Mouse (Mus musculus) embryonic facial prominence, embryonic 11.5 days (tissue): ENCODE results near the gene Gm42715. TPM values are rescaled to one million over a fixed set of nuclear protein-coding genes. Genes with fewer than 3 reads are reported as not detected.

Source experiments
- ATAC-seq: fragments of 200-750 bp; cut with Nextera tagmentation; replicated peaks from 2 replicates; pipeline ENCODE4 v1.8.0; 2017; ENCODE audit warnings: low read depth; ENCODE audit not compliant: insufficient number of reproducible peaks, low FRiP score, low TSS enrichment
- DNase-seq: peaks from one replicate; pipeline ENCODE4 v3.0.0-alpha.2; 2015; ENCODE audit warnings: low spot score
- H3K27ac ChIP-seq: fragments of 300-500 bp; sonication (generic); replicated peaks from 2 replicates; pipeline ENCODE4 v1.5.1; 2014; ENCODE audit warnings: mild to moderate bottlenecking, low read depth, low read length, control low read depth
- H3K27me3 ChIP-seq: fragments of 300-500 bp; sonication (generic); 2 replicates; pipeline ENCODE4 v1.6.1; 2014; ENCODE audit warnings: mild to moderate bottlenecking, low read length, moderate library complexity, mixed read lengths; ENCODE audit not compliant: control insufficient read depth, insufficient read depth
- H3K36me3 ChIP-seq: fragments of 300-500 bp; sonication (generic); replicated peaks from 2 replicates; pipeline ENCODE4 v1.6.1; 2014; ENCODE audit warnings: low read depth, mild to moderate bottlenecking, low read length, moderate library complexity, mixed read lengths; ENCODE audit not compliant: control insufficient read depth, insufficient read depth
- H3K4me1 ChIP-seq: fragments of 300-500 bp; sonication (generic); 2 replicates; pipeline ENCODE4 v1.6.1; 2014; ENCODE audit warnings: low read length, mixed read lengths; ENCODE audit not compliant: control insufficient read depth, insufficient read depth
- H3K4me2 ChIP-seq: fragments of 300-500 bp; sonication (generic); 2 replicates; pipeline ENCODE4 v1.6.1; 2014; ENCODE audit warnings: low read depth, mild to moderate bottlenecking, control low read depth, low read length, moderate library complexity
- H3K4me3 ChIP-seq: fragments of 300-500 bp; sonication (generic); 2 replicates; pipeline ENCODE4 v1.5.1; 2014; ENCODE audit warnings: low read depth, low read length, control low read depth
- H3K9ac ChIP-seq: fragments of 300-500 bp; sonication (generic); replicated peaks from 2 replicates; pipeline ENCODE4 v1.6.1; 2014; ENCODE audit warnings: mild to moderate bottlenecking, control low read depth, low read length
- H3K9me3 ChIP-seq: fragments of 300-500 bp; sonication (generic); replicated peaks from 2 replicates; pipeline ENCODE4 v1.6.1; 2016; ENCODE audit warnings: mild to moderate bottlenecking, low read length, inconsistent platforms, mixed read lengths; ENCODE audit not compliant: control insufficient read depth
- WGBS: fragments of 180-500 bp; shearing (Covaris S2); extraction: QIAGEN DNeasy Blood & Tissue Kit; methylation state at CpG from one replicate; pipeline ENCODE4 v1.1.7; 2014; 5-methylcytosine and 5-hydroxymethylcytosine counted together
- polyA plus RNA-seq: library from polyadenylated mRNA; unstranded; fragments of >200 nt; fragmentation: Nextera tagmentation; extraction: Ambion mirVana; gene quantifications from 2 replicates; pipeline ENCODE4 v1.2.1, GENCODE M21; 2014

Gene Gm42715
- polyA plus RNA-seq, 1 experiment from 2014 or later: 16.3 TPM

GRCm38 (mm10) chr7:127475186-127475740, 44.1 kb upstream of the Gm42715 start:
- H3K36me3 ChIP-seq: peaks cover 13% of the 10 kb centered on the region
- ATAC-seq: no peak
- WGBS: 94% methylated on average over 11 of the region's 11 CpGs
- no peak overlapping the region for H3K27ac ChIP-seq
- no peaks in the 10 kb centered on the region for H3K9me3 ChIP-seq
- H3K4me3 ChIP-seq: no peak overlapping the region
- no peaks in the 10 kb centered on the region; the same call in 1 of the 2 replicates for H3K4me1 ChIP-seq
- no peak for DNase-seq
- H3K4me2 ChIP-seq: no peak overlapping the region
- no peak overlapping the region for H3K9ac ChIP-seq
- no peaks in the 10 kb centered on the region for H3K27me3 ChIP-seq

- DNase-seq (no peak), ATAC-seq (no peak)
- H3K27ac ChIP-seq: no peak overlapping the region
- H3K4me1 ChIP-seq: no peaks in the 10 kb centered on the region; the same call in 1 of the 2 replicates
- H3K4me3 ChIP-seq: no peak overlapping the region
- no peaks in the 10 kb centered on the region for H3K9me3 ChIP-seq
- no peak overlapping the region for H3K9ac ChIP-seq
- peaks cover 13% of the 10 kb centered on the region for H3K36me3 ChIP-seq
- H3K27me3 ChIP-seq: no peaks in the 10 kb centered on the region
- H3K4me2 ChIP-seq: no peak overlapping the region
- 94% methylated on average over 11 of the region's 11 CpGs for WGBS
Observed at GRCm38 (mm10) chr7:127476336-127476735, 43.0 kb upstream of the Gm42715 start.

GRCm38 (mm10) chr7:127476855-127477254, 42.5 kb upstream of the Gm42715 start:
- no peak for ATAC-seq
- H3K27ac ChIP-seq: 0 out of 2 replicates have a peak overlapping the region, but pooled peaks have one; percentile 66
- H3K27me3 ChIP-seq: no peaks in the 10 kb centered on the region
- no peaks in the 10 kb centered on the region for H3K9me3 ChIP-seq
- H3K4me1 ChIP-seq: no peaks in the 10 kb centered on the region; the same call in 1 of the 2 replicates
- peak overlapping the region; percentile 51 for H3K4me2 ChIP-seq
- peaks cover 13% of the 10 kb centered on the region for H3K36me3 ChIP-seq
- H3K4me3 ChIP-seq: peak overlapping the region; percentile 98
- WGBS: 83% methylated on average over 4 of the region's 4 CpGs
- no peak for DNase-seq
- H3K9ac ChIP-seq: peak overlapping the region; percentile 39

- DNase-seq (peak; percentile 100), ATAC-seq (peak; percentile 95)
- Histone ChIP-seq H3K27ac (peak overlapping the region; percentile 95), H3K27me3 (no peaks in the 10 kb centered on the region), H3K4me1 (no peaks in the 10 kb centered on the region; the same call in 1 of the 2 replicates), H3K9me3 (no peaks in the 10 kb centered on the region), H3K36me3 (peaks cover 18% of the 10 kb centered on the region), H3K4me3 (peak overlapping the region; percentile 98), H3K9ac (peak overlapping the region; percentile 92), H3K4me2 (peak overlapping the region; percentile 51)
- under 1% methylated on average over 50 of the region's 50 CpGs for WGBS
Observed at GRCm38 (mm10) chr7:127477687-127478634, 41.4 kb upstream of the Gm42715 start.

GRCm38 (mm10) chr7:127478635-127479317, 40.6 kb upstream of the Gm42715 start, which contains the start of gene Fbrs:
Fbrs (plus strand) TSS chr7:127479199.
- under 1% methylated on average over 59 of the region's 62 CpGs for WGBS
- Histone ChIP-seq H3K27ac (peak within 1 kb of the TSS; percentile 95), H3K4me3 (peak within 1 kb of the TSS; percentile 98), H3K9me3 (no peaks in the 10 kb centered on the region), H3K4me1 (no peaks in the 10 kb centered on the region; the same call in 1 of the 2 replicates), H3K4me2 (peak within 1 kb of the TSS; percentile 85), H3K36me3 (peaks cover 20% of the 10 kb centered on the region), H3K9ac (peak within 1 kb of the TSS; percentile 92), H3K27me3 (no peaks in the 10 kb centered on the region)
- ATAC-seq (peak; percentile 76), DNase-seq (peak; percentile 96)

GRCm38 (mm10) chr7:127479318-127480225, 39.8 kb upstream of the Gm42715 start:
- Histone ChIP-seq H3K4me1 (no peaks in the 10 kb centered on the region; the same call in 1 of the 2 replicates), H3K36me3 (peaks cover 20% of the 10 kb centered on the region), H3K9ac (peak overlapping the region; percentile 92), H3K27ac (peak overlapping the region; percentile 95), H3K27me3 (no peaks in the 10 kb centered on the region), H3K4me3 (peak overlapping the region; percentile 98), H3K9me3 (no peaks in the 10 kb centered on the region), H3K4me2 (peak overlapping the region; percentile 85)
- DNase-seq: no peak
- ATAC-seq: no peak
- WGBS: 5% methylated on average over 47 of the region's 48 CpGs

GRCm38 (mm10) chr7:127480321-127480720, 39.1 kb upstream of the Gm42715 start:
- peak overlapping the region; percentile 98 for H3K4me3 ChIP-seq
- no peaks in the 10 kb centered on the region for H3K9me3 ChIP-seq
- H3K4me1 ChIP-seq: no peaks in the 10 kb centered on the region; the same call in 1 of the 2 replicates
- H3K4me2 ChIP-seq: peak overlapping the region; percentile 85
- H3K27me3 ChIP-seq: no peaks in the 10 kb centered on the region
- no peak for ATAC-seq
- H3K36me3 ChIP-seq: peaks cover 15% of the 10 kb centered on the region
- 59% methylated on average over 2 of the region's 2 CpGs for WGBS
- H3K27ac ChIP-seq: no peak overlapping the region
- peak overlapping the region; percentile 92; the same call in 1 of the 2 replicates for H3K9ac ChIP-seq
- no peak for DNase-seq
